Mouse (Mus musculus) midbrain, embryonic 15.5 days (tissue): ENCODE data around the gene E2f6. TPM values are rescaled to one million over a fixed set of nuclear protein-coding genes. Genes with fewer than 3 reads are reported as not detected.

ENCODE experiments used
- ATAC-seq: fragments of 200-750 bp; cut with Nextera tagmentation; replicated peaks from 2 replicates; pipeline ENCODE4 v1.8.0; 2017; ENCODE audit warnings: moderate TSS enrichment
- H3K27ac ChIP-seq: fragments of 300-500 bp; sonication (generic); 2 replicates; pipeline ENCODE4 v1.5.1; 2015; ENCODE audit warnings: mild to moderate bottlenecking, inconsistent platforms
- H3K27me3 ChIP-seq: fragments of 300-500 bp; sonication (generic); replicated peaks from 2 replicates; pipeline ENCODE4 v1.6.1; 2015; ENCODE audit warnings: inconsistent platforms
- H3K36me3 ChIP-seq: fragments of 300-500 bp; sonication (generic); replicated peaks from 2 replicates; pipeline ENCODE4 v1.6.1; 2015; ENCODE audit warnings: inconsistent platforms
- H3K4me1 ChIP-seq: fragments of 300-500 bp; sonication (generic); 2 replicates; pipeline ENCODE4 v1.6.1; 2015; ENCODE audit warnings: inconsistent platforms
- H3K4me2 ChIP-seq: fragments of 300-500 bp; sonication (generic); 2 replicates; pipeline ENCODE4 v1.6.1; 2015; ENCODE audit warnings: inconsistent platforms, mild to moderate bottlenecking, moderate library complexity
- H3K4me3 ChIP-seq: fragments of 300-500 bp; sonication (generic); 2 replicates; pipeline ENCODE4 v1.5.1; 2015; ENCODE audit warnings: mild to moderate bottlenecking, inconsistent platforms
- H3K9ac ChIP-seq: fragments of 300-500 bp; sonication (generic); 2 replicates; pipeline ENCODE4 v1.6.1; 2015; ENCODE audit warnings: mild to moderate bottlenecking, inconsistent platforms
- H3K9me3 ChIP-seq: fragments of 300-500 bp; sonication (generic); 2 replicates; pipeline ENCODE4 v1.6.1; 2016; ENCODE audit warnings: inconsistent platforms
- WGBS: fragments of 180-500 bp; shearing (Covaris S2); methylation state at CpG from one replicate; pipeline ENCODE4 v1.1.7; 2015; ENCODE audit warnings: mixed read lengths; 5-methylcytosine and 5-hydroxymethylcytosine counted together
- polyA plus RNA-seq: library from polyadenylated mRNA; unstranded; fragments of >200 nt; fragmentation: Nextera tagmentation; extraction: Ambion mirVana; gene quantifications from 2 replicates; pipeline ENCODE4 v1.2.1, GENCODE M21; 2015

Gene E2f6
- polyA plus RNA-seq, result 29.8 and 30.1 TPM in 2 replicates

DNA sequence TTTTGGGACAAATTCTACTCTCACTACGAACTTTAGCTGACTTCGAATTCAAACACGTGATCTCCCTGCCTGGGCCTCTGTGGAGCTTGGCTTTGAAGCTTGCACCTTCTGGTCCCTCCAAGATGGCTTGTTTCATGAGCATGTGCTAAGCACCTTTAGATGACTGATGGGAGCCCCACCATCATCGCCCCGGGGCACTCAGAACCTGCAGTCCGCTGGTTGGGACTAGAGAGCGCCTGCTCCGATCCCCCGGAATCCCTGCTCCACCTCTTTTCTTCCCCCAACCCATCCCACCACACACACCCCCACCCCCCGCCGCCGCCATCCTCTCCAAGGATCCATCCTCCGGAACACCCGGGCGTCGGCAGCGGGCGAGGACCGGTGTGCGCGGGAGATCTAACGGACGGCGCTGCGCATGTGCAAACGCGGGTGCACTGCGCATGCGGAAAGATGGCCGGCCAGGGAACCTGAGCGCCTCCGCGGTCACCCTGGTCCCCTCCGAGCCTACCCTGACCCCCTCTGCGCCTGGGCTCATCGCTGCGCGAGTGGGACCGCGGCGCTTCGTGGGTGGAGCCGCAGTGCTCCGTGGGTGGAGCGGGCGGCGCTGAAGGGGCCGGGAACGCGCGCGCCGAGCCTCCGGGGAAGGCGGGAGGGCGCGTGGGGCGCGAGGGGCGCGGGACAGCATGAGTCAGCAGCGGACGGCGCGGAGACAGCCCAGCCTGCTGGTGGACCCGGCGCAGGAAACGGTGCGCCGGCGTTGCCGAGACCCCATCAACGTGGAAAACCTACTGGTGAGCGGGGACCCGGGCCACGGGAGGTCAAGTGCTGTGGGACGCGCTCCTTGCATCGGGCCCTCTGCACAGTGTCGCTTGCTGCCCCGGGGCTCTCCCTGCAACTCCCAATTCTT is at the start of gene E2f6:
TSS of gene E2f6 (plus strand) at position 439 of the 907 bp plus-strand sequence.
- peak; percentile 85 for ATAC-seq
- peak within 1 kb of the TSS; percentile 60 for H3K4me3 ChIP-seq
- peak within 1 kb of the TSS; percentile 59 for H3K4me2 ChIP-seq
- WGBS, result 5% methylated on average over 81 of the region's 81 CpGs
- peak within 1 kb of the TSS; percentile 71 for H3K27ac ChIP-seq
- no peaks in the 10 kb centered on the region for H3K9me3 ChIP-seq
- H3K36me3 ChIP-seq, result no peaks in the 10 kb centered on the region
- H3K9ac ChIP-seq, result peak within 1 kb of the TSS; percentile 67
- H3K27me3 ChIP-seq, result peaks cover 11% of the 10 kb centered on the region; the same call in 1 of the 2 replicates
- peaks cover 24% of the 10 kb centered on the region for H3K4me1 ChIP-seq

DNA sequence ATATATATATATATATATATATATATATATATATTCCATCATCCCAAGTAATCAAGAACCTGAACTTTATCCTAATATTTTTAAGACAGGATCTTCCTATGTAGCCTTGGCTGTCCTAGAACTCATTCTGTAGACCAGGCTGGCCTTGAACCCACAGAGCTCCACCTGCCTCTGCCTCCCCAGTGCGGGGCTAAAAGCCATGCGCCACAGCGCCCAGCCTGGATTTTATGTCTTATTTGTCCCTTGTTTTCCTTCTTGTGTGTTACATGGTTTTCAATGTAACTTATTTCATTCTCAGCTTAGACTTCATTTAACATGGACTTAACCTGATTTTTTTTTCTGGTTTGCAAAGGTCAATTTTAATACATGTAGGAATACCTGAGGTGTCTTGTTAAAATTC is 49.3 kb upstream of the E2f6 start:
- no peaks in the 10 kb centered on the region for H3K36me3 ChIP-seq
- H3K4me2 ChIP-seq, result no peak overlapping the region
- no peak for ATAC-seq
- H3K27me3 ChIP-seq, result no peaks in the 10 kb centered on the region
- H3K4me3 ChIP-seq, result no peak overlapping the region
- H3K9ac ChIP-seq, result no peak overlapping the region
- H3K4me1 ChIP-seq, result no peaks in the 10 kb centered on the region
- no peaks in the 10 kb centered on the region for H3K9me3 ChIP-seq
- WGBS, result 97% methylated on average over 3 of the region's 3 CpGs
- H3K27ac ChIP-seq, result no peak overlapping the region

DNA sequence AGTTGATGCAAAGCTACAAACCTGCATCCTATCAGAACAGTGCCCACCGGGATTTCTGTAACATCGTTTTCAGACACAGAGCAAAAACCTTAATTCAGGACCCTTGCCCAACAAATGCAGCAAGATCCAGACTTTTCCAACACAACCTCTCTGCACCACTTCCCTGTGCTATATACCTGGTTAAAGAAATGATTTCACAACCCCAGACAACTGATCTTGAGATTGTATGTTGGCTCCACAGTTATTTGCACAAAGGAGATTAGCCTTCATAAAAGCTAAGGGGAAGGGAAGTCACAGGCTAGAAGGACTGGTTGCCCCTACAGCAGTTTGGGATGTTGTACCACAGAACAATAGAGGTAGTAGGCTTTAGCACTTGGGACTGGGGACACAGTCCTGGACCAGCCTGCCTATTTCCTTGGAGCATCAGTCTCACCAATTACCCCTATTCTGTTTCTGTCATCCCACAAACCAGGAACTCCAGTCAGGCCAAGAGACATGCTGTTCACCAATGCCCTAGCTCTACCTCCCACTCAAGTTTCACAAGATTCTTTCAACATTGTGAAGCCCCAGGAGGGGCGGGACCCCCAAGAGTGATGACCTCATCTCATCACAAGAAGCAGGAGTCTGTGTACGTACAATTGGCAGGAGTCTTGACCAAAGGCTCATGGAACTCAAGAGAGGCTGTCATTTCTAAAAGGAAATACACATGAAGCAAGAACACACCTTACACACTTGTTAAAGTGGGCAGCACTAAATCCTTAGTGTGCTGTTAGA is 46.9 kb upstream of the E2f6 start:
- no peak for ATAC-seq
- H3K4me2 ChIP-seq, result no peak overlapping the region
- H3K27ac ChIP-seq, result no peak overlapping the region
- WGBS, result 83% methylated on average over 4 of the region's 4 CpGs
- no peak overlapping the region for H3K4me3 ChIP-seq
- no peak overlapping the region for H3K9ac ChIP-seq
- no peaks in the 10 kb centered on the region for H3K4me1 ChIP-seq
- no peaks in the 10 kb centered on the region for H3K9me3 ChIP-seq
- no peaks in the 10 kb centered on the region for H3K27me3 ChIP-seq
- H3K36me3 ChIP-seq, result no peaks in the 10 kb centered on the region

DNA sequence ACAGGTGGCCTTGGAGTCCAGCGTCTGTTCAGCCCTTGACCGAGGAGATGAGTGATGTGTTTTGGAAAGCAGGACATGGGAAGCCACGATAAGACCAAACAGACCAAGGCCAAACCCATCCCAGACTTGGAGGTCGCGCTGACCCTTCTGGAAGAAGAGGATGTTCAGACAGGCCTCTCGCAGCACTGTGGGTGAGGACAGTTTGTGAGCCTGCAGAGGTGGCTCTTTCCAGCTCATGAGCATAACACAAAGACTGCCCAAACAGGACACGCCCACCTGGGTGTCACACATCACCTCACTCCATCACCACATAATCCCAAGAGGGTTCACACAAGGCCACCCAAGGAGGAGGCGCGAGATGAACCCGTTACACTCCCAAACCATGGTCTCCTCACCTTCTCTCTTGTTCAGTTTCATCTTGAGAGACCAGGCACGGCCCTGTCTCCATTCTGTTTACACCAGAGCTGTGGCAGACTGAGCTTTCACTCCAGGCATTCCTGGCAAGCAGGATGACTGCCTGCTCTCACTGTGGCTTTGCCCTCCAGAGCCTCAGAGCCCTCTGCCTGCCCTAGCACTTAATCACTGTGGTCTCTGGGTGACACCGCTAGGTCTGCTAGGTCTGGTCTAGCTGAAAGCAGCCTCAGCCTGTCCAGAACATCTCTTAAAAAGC is 45.9 kb upstream of the E2f6 start:
- ATAC-seq, result no peak
- 78% methylated on average over 12 of the region's 12 CpGs for WGBS
- Histone ChIP-seq H3K27ac (no peak overlapping the region), H3K9me3 (no peaks in the 10 kb centered on the region), H3K4me3 (no peak overlapping the region), H3K9ac (no peak overlapping the region), H3K4me2 (no peak overlapping the region), H3K27me3 (no peaks in the 10 kb centered on the region), H3K4me1 (no peaks in the 10 kb centered on the region), H3K36me3 (no peaks in the 10 kb centered on the region)

DNA sequence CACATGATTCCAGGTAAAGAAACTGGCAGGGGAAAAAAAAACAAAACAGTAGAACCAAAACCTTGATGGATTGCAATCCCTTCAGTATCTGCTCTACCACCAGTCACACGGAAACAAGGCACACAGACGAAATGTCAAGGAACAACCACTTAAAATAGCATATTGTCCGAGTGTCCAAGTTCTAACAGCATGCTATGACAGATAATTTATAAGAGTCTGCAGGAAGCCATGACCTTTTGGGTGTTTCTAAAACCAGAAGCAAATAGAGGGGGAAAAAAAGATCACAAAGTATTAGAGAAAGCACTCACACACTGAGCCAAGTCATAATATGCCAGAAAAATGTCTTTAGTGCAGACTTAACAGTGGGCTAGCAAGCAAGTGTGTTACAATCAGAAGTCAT is 42.5 kb upstream of the E2f6 start:
- Histone ChIP-seq H3K9ac (no peak overlapping the region), H3K27ac (no peak overlapping the region), H3K36me3 (no peaks in the 10 kb centered on the region), H3K4me1 (no peaks in the 10 kb centered on the region), H3K4me3 (no peak overlapping the region), H3K9me3 (no peaks in the 10 kb centered on the region), H3K27me3 (no peaks in the 10 kb centered on the region), H3K4me2 (no peak overlapping the region)
- 86% methylated on average over 3 of the region's 3 CpGs for WGBS
- no peak for ATAC-seq

DNA sequence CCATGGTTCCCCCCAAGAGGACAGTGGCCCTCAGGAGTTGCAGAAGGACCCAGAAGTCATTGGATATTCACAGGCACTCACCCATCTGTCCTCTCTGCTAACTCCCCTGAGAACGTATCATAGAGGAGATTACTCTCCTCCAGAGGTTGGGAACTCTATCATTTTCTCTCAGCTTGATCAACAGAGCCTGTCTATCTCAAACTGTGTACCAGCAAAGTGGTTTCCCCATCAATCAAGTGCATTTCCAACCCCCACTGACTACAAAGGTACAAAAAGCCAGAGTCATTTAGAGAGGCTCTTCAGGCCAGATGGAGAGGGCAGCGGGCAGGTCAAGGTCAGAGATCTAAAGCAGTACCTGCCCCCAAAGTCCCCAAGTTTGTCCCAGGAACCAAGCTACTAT is 42.1 kb upstream of the E2f6 start:
- ATAC-seq, result no peak
- no peaks in the 10 kb centered on the region for H3K36me3 ChIP-seq
- 75% methylated on average over 2 of the region's 2 CpGs for WGBS

DNA sequence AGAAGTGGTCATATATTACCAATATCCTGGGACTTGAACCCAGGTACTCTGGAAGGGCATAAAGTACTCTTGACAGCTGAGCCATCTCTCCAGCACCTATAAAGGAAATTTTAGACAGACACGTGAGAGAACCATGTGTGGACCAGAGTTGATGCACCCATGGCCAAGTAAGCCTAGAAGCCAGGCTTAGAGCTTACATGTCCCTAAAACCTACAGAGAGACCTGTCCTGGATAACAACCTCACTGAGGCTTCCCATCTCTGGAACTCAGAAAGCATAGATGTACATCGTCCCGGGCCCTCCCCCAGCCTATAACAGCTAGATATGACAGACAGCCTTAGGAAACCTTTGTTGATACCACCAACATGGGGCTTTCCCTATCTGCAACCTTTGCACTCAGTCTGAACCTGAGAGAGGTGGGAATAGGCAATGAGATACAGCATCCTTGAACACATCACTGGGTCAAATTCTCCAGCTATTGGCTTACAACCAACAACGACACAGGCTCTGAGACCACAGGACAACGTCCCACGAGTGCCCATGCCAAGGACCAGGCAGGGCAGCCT is 41.1 kb upstream of the E2f6 start:
- Histone ChIP-seq H3K27me3 (no peaks in the 10 kb centered on the region), H3K36me3 (no peaks in the 10 kb centered on the region), H3K4me1 (no peaks in the 10 kb centered on the region), H3K4me3 (no peak overlapping the region), H3K9me3 (no peaks in the 10 kb centered on the region), H3K4me2 (no peak overlapping the region), H3K27ac (no peak overlapping the region), H3K9ac (no peak overlapping the region)
- 94% methylated on average over 6 of the region's 6 CpGs for WGBS
- no peak for ATAC-seq

More for the DNA sequence above, 42.1 kb upstream of the E2f6 start:
- H3K4me2 ChIP-seq, result no peak overlapping the region
- no peak overlapping the region for H3K9ac ChIP-seq
- H3K4me1 ChIP-seq, result no peaks in the 10 kb centered on the region
- no peaks in the 10 kb centered on the region for H3K27me3 ChIP-seq
- H3K27ac ChIP-seq, result no peak overlapping the region
- no peaks in the 10 kb centered on the region for H3K9me3 ChIP-seq
- H3K4me3 ChIP-seq, result no peak overlapping the region

DNA sequence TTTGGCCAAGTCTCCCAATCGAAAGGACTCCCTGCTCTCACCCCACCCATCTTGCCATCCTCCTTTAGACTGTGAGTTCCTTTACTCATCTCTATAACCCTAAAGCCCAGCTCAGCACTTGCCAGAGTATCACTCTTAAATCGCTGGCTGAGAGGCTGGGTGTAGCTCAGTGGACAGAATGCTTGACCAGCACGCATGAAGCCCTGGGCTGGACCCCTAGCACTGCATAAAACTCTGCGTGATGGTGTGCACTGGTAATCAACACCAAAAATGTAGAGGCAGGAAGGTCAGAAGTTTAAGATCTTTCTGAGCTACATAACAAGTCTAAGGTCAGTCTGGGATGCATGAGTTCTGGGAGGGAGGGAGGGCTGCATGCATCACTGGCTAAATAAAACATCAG is 36.2 kb upstream of the E2f6 start:
- H3K4me3 ChIP-seq, result no peak overlapping the region
- no peaks in the 10 kb centered on the region for H3K36me3 ChIP-seq
- 94% methylated on average over 4 of the region's 4 CpGs for WGBS
- no peak for ATAC-seq
- H3K4me2 ChIP-seq, result no peak overlapping the region
- no peaks in the 10 kb centered on the region for H3K9me3 ChIP-seq
- no peak overlapping the region for H3K9ac ChIP-seq
- H3K27me3 ChIP-seq, result no peaks in the 10 kb centered on the region
- no peak overlapping the region for H3K27ac ChIP-seq
- no peaks in the 10 kb centered on the region for H3K4me1 ChIP-seq

DNA sequence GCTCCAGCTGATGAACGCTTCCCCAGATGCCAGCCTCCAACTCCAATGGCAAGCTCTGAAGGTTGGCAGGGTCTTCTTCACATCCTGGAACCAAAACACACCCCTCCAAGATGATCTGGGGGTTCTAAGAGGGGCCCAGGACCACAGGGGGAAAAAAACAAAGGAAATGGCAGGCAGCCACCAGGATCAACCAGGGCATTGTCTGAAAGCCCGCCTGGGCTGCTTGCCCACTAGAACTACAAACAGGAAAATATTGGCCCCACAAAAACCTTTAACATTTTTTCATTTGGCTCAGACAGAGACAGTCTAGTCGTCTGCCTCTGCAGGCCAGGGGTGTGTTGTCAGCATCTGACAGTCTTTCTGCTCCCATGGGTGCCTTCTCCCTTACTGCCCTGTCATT is 35.4 kb upstream of the E2f6 start:
- H3K9me3 ChIP-seq, result no peaks in the 10 kb centered on the region
- no peaks in the 10 kb centered on the region for H3K27me3 ChIP-seq
- H3K27ac ChIP-seq, result no peak overlapping the region
- no peaks in the 10 kb centered on the region for H3K36me3 ChIP-seq
- WGBS, result 78% methylated on average over 3 of the region's 3 CpGs
- no peak overlapping the region for H3K4me2 ChIP-seq
- H3K9ac ChIP-seq, result no peak overlapping the region
- no peak overlapping the region for H3K4me3 ChIP-seq
- no peak for ATAC-seq
- H3K4me1 ChIP-seq, result no peaks in the 10 kb centered on the region

DNA sequence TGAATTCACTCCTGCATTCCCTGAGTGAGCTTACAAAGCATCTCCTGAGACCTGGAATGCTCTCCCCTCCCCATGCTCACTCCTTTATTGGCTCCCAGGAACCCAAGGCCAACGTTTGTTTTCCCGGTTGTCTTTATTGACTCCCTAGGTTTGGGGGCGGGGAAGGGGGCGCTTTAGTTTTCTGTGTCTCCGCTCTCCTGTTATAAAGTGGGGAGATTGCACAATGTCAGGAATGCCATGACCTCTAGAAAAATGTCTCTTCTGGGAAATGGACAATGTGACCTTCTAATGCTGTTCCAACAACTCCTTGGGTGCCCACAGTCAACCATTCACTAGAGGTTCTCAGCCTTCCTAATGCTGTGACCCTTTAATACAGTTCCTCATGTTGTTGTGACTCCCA is 32.2 kb upstream of the E2f6 start:
- Histone ChIP-seq H3K36me3 (no peaks in the 10 kb centered on the region), H3K27me3 (no peaks in the 10 kb centered on the region), H3K4me2 (no peak overlapping the region), H3K27ac (no peak overlapping the region), H3K4me1 (no peaks in the 10 kb centered on the region), H3K9me3 (no peaks in the 10 kb centered on the region), H3K9ac (no peak overlapping the region), H3K4me3 (no peak overlapping the region)
- WGBS, result 75% methylated on average over 5 of the region's 5 CpGs
- no peak for ATAC-seq

DNA sequence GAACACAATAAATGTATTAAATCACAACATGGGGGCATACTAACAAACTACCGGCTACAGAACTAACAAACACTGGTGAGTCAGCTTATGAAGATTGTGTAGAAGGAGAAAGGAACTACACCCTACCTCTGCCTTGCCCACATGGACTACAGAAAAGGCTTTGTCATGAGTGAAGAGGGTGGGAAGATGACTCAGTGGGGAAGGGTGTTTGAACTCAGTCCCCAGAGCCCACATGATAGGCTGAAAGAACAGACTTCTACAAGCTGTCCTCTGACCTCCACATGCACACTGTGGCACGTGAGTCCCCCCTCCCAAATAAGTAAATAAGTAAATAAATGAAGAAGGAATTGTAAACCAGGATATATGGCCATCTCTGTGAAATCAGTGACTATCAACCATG is 31.6 kb upstream of the E2f6 start:
- ATAC-seq, result no peak
- Histone ChIP-seq H3K4me3 (no peak overlapping the region), H3K27me3 (no peaks in the 10 kb centered on the region), H3K4me1 (no peaks in the 10 kb centered on the region), H3K9ac (no peak overlapping the region), H3K9me3 (no peaks in the 10 kb centered on the region), H3K36me3 (no peaks in the 10 kb centered on the region), H3K4me2 (no peak overlapping the region), H3K27ac (no peak overlapping the region)
- 72% methylated on average over 2 of the region's 2 CpGs for WGBS

DNA sequence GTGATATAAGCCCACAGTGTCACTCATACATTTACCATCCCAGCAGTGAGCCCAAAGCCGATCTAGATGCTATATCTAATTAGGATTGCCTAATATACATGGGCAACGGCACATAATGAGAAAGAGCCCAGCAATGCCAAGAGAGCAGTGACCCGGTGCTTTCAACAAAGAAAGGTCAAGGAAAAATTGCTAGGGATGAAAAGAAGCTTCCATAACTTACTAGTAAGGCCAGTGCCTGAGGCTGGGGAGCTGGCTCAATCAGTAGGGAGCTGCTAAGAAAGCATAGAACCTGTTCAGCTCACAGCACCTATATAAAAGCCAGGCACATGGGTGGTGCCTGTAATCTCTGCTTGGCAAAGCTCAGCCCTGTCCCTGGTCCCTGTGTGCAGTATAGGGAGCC is 30.4 kb upstream of the E2f6 start:
- no peak overlapping the region for H3K9ac ChIP-seq
- no peaks in the 10 kb centered on the region for H3K9me3 ChIP-seq
- no peaks in the 10 kb centered on the region for H3K4me1 ChIP-seq
- no peak overlapping the region for H3K27ac ChIP-seq
- no peaks in the 10 kb centered on the region for H3K27me3 ChIP-seq
- H3K4me2 ChIP-seq, result no peak overlapping the region
- H3K36me3 ChIP-seq, result no peaks in the 10 kb centered on the region
- no peak overlapping the region for H3K4me3 ChIP-seq
- WGBS, result 72% methylated on average over 3 of the region's 3 CpGs
- no peak for ATAC-seq
